Mouse (Mus musculus) forebrain, embryonic 10.5 days (tissue): ENCODE data around the gene Naa60. TPM values are rescaled to one million over a fixed set of nuclear protein-coding genes. Genes with fewer than 3 reads are reported as not detected.

Source experiments
- microRNA-seq: library from miRNA; unstranded; fragments of <30 nt; microRNA quantifications from one replicate; pipeline ENCODE4, GENCODE M21; 2017
- polyA plus RNA-seq: library from polyadenylated mRNA; unstranded; fragments of >200 nt; fragmentation: Nextera tagmentation; extraction: Ambion mirVana; gene quantifications from 2 replicates; pipeline ENCODE4 v1.2.1, GENCODE M21; 2016

Naa60 gene
- polyA plus RNA-seq, 1 experiment from 2014 or later = 62.2 TPM

Small RNAs within 50 kb of the gene (microRNA-seq; reads per million reads assigned to microRNA genes)
- gene Gm23493 = not detected

Other genes starting within 250 kb of the Naa60 start
- gene Mefv, start 154.3 kb upstream of the Naa60 start, polyA plus RNA-seq = not detected in 2 replicates
- gene Zfp263, start 128.3 kb upstream of the Naa60 start, polyA plus RNA-seq = 48.5 and 48.7 TPM in 2 replicates
- gene Olfr15, start 41.5 kb upstream of the Naa60 start, polyA plus RNA-seq = not detected in 2 replicates
- gene Zfp174, start 25.1 kb upstream of the Naa60 start, polyA plus RNA-seq = 0.93 and 1.1 TPM in 2 replicates
- 5.4 and 6.5 TPM in 2 replicates for gene Zfp597, start 12.2 kb downstream of the Naa60 start, polyA plus RNA-seq
- gene Gm20695, start 12.3 kb downstream of the Naa60 start, polyA plus RNA-seq = 2.5 and 3.9 TPM in 2 replicates
- gene 1700037C18Rik, start 36.3 kb downstream of the Naa60 start, polyA plus RNA-seq = 6.8 and 6.9 TPM in 2 replicates
- 23.3 and 27.4 TPM in 2 replicates for gene Cluap1, start 36.4 kb downstream of the Naa60 start, polyA plus RNA-seq
- gene Nlrc3, start 104.3 kb downstream of the Naa60 start, polyA plus RNA-seq = 1.3 and 1.4 TPM in 2 replicates
- gene Slx4, start 131.4 kb downstream of the Naa60 start, polyA plus RNA-seq = 22.1 and 24.0 TPM in 2 replicates
- gene Dnase1, start 164.6 kb downstream of the Naa60 start, polyA plus RNA-seq = 5.7 and 6.1 TPM in 2 replicates
- gene Trap1, start 205.5 kb downstream of the Naa60 start, polyA plus RNA-seq = 96.1 and 100.0 TPM in 2 replicates